Mouse (Mus musculus) lung, postnatal 25 days (tissue): ENCODE measurements at regions not wholly inside any gene's neighbourhood (a gene's known extent, or its start where the extent isn't known, plus 50 kb on each side); places are given as distances from the start of the nearest gene placed in this dataset.

Experiments used
- DNase-seq: peaks from one replicate; pipeline ENCODE4 v3.0.0; 2022; ENCODE audit warnings: low spot score

- DNase-seq: no peak
Measured at GRCm38 (mm10) chr16:50092780-50093179, 292.4 kb downstream of the Cd47 start.

GRCm38 (mm10) chr16:50095858-50096551, 295.7 kb downstream of the Cd47 start:
- DNase-seq: no peak

GRCm38 (mm10) chr16:50096563-50096962, 296.2 kb downstream of the Cd47 start:
- no peak for DNase-seq

- DNase-seq: no peak
Measured at GRCm38 (mm10) chr16:50103340-50103739, 303.0 kb downstream of the Cd47 start.

- DNase-seq: no peak
Measured at GRCm38 (mm10) chr16:50118150-50118549, 314.0 kb downstream of the Bbx start.

GRCm38 (mm10) chr16:50122460-50122859, 309.7 kb downstream of the Bbx start:
- DNase-seq: no peak

- DNase-seq: no peak
Measured at GRCm38 (mm10) chr16:50124646-50125045, 307.5 kb downstream of the Bbx start.

- no peak for DNase-seq
Measured at GRCm38 (mm10) chr16:50125564-50125963, 306.6 kb downstream of the Bbx start.

- no peak for DNase-seq
Measured at GRCm38 (mm10) chr16:50131406-50131805, 300.8 kb downstream of the Bbx start.
